ENCODE assay signal across 32 mouse cellular contexts in the genomic region with DNA sequence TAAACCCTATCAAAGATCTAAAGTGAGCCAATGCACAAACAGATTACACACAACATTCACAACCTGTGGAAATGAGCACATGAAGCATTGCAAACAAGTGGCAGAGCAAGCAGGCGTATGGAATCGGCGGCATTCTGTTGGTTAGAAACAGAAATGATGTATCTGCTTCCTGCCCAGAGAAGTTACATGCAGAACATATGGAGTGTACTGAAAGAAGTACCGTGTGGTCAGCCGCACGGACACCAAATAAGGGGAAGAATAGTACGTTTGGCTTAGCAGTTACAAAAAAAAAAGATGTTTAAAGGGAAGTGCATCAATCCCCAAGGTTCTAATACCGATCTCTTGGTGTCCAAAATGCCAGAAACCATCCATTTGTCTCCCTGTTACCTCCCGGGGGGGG. TPM values are rescaled to one million over a fixed set of nuclear protein-coding genes. Genes with fewer than 3 reads are reported as not detected.
DNase-seq lines count a peak whose midpoint lies in the region; ATAC-seq and TF ChIP-seq lines count a peak whose summit lies in the region.
"Had no signal": no experiment of that assay in that cellular context is flagged by ENCODE, and none has a peak within 500 bp of the region (broad histone marks: within the 10 kb centered on the region; RNA-seq: fewer than 3 reads in every experiment).

No protein-coding gene starts in this region.

- no peak overlapping the region for H3K9ac ChIP-seq in heart, embryonic 16.5 days (ENCODE audit: low read length)
- H3K9ac ChIP-seq: embryonic facial prominence, embryonic 12.5 days; hindbrain, embryonic 15.5 days; limb, embryonic 15.5 days; lung, embryonic 14.5 days; midbrain, embryonic 15.5 days had no signal

- no peak overlapping the region for H3K4me2 ChIP-seq in heart, embryonic 16.5 days (ENCODE audit: low read depth, low read length)
- H3K4me2 ChIP-seq: embryonic facial prominence, embryonic 12.5 days; hindbrain, embryonic 15.5 days; limb, embryonic 15.5 days; lung, embryonic 14.5 days; midbrain, embryonic 15.5 days had no signal

- ATAC-seq in heart, embryonic 16.5 days (replicated peaks; ENCODE audit: extremely low read depth, insufficient read depth, low FRiP score), result no peak
- ATAC-seq in neutrophil, adult 5-6 weeks (ENCODE audit: extremely low read depth, insufficient number of reproducible peaks, low FRiP score, poor library complexity, severe bottlenecking), result peak; percentile 44; the same call in 1 of the 2 replicates
- ATAC-seq: CD4-positive, CD25-positive, alpha-beta regulatory T cell, adult 4 months; forebrain, embryonic 14.5 days; inflammation-experienced regulatory T-cells, adult 6 months; midbrain, embryonic 15.5 days had no signal

- WGBS in heart, embryonic 16.5 days, result 83% methylated on average over 9 of the region's 9 CpGs
- WGBS in thymus, adult 2 months, result 21% methylated on average over 9 of the region's 9 CpGs
- 2% methylated on average over 9 of the region's 9 CpGs for WGBS in macrophage (ENCODE audit: missing documents)

- DNase-seq in heart, postnatal 25 days (ENCODE audit: low spot score), result no peak
- DNase-seq in thymus, postnatal 0 days (ENCODE audit: low spot score), result peak; percentile 1
- no peak for DNase-seq in thymus, adult 2 months
- DNase-seq in spleen, postnatal 14 days (ENCODE audit: low spot score in 2 of 2), result no peak
- no peak for DNase-seq in c-Kit-positive CD71-positive TER-119-positive erythroid progenitor cells, embryonic 14.5 days (ENCODE audit: low spot score)
- DNase-seq: adrenal gland, postnatal 14 days; cerebellum, adult 8-10 months; cerebellum, postnatal 25 days; embryo, embryonic 11 days; gastrocnemius, adult 2 months; gastrocnemius, postnatal 36 days; kidney, adult 11 months; kidney, postnatal 14 days; layer of hippocampus, adult 9-11 months; lung, embryonic 14.5 days; lung, postnatal 14 days; thymus, adult 18-20 months; thymus, postnatal 4 days had no signal

- no peaks in the 10 kb centered on the region for H3K36me3 ChIP-seq in heart, embryonic 16.5 days (ENCODE audit: control insufficient read depth, insufficient read depth)
- H3K36me3 ChIP-seq in thymus, adult 2 months (ENCODE audit: control insufficient read depth, insufficient read depth, low read length), result no peaks in the 10 kb centered on the region
- H3K36me3 ChIP-seq in macrophage (ENCODE audit: inconsistent target), result peaks cover 19% of the 10 kb centered on the region; the same call in 1 of the 2 replicates
- H3K36me3 ChIP-seq: embryonic facial prominence, embryonic 12.5 days; hindbrain, embryonic 15.5 days; limb, embryonic 10.5 days; limb, embryonic 15.5 days; midbrain, embryonic 10.5 days; midbrain, embryonic 15.5 days had no signal

- intact Hi-C loops in heart, postnatal 25 days (cut with DNase I), result no loop called here

- H3K79me2 ChIP-seq in macrophage (ENCODE audit: inconsistent target), result peaks cover 65% of the 10 kb centered on the region

- TF ChIP-seq CTCF in thymus, adult 2 months (IDR thresholded peaks at IDR 0.05; ENCODE audit: borderline replicate concordance, control insufficient read depth, extremely low read depth, insufficient read depth, low read length, poor library complexity), result no peak

- no peak for TF ChIP-seq POLR2A in thymus, adult 2 months (IDR thresholded peaks at IDR 0.05; ENCODE audit: control insufficient read depth, extremely low read depth, insufficient read depth, low read length, poor library complexity)

- H3K4me3 ChIP-seq in heart, embryonic 16.5 days (ENCODE audit: low read length), result peak overlapping the region; percentile 6; the same call in 1 of the 2 replicates
- H3K4me3 ChIP-seq in thymus, adult 2 months (ENCODE audit: control insufficient read depth, insufficient read depth, low read length), result no peak overlapping the region
- H3K4me3 ChIP-seq in macrophage (ENCODE audit: inconsistent target), result peak overlapping the region; percentile 57
- H3K4me3 ChIP-seq: embryonic facial prominence, embryonic 12.5 days; gastrocnemius, adult 2 months; hindbrain, embryonic 15.5 days; limb, embryonic 10.5 days; limb, embryonic 15.5 days; midbrain, embryonic 10.5 days; midbrain, embryonic 15.5 days had no signal

- no peaks in the 10 kb centered on the region for H3K27me3 ChIP-seq in heart, embryonic 16.5 days (ENCODE audit: control insufficient read depth, insufficient read depth, low read length)
- H3K27me3 ChIP-seq in thymus, adult 2 months (ENCODE audit: control insufficient read depth, insufficient read depth, low read length), result no peaks in the 10 kb centered on the region
- H3K27me3 ChIP-seq: embryonic facial prominence, embryonic 12.5 days; hindbrain, embryonic 15.5 days; limb, embryonic 15.5 days; midbrain, embryonic 15.5 days had no signal

- H3K4me1 ChIP-seq in heart, embryonic 16.5 days (ENCODE audit: control insufficient read depth, insufficient read depth, low read length), result no peaks in the 10 kb centered on the region
- peaks cover 11% of the 10 kb centered on the region for H3K4me1 ChIP-seq in thymus, adult 2 months (replicated peaks; ENCODE audit: control insufficient read depth, insufficient read depth, low read length)
- H3K4me1 ChIP-seq: embryonic facial prominence, embryonic 12.5 days; hindbrain, embryonic 15.5 days; limb, embryonic 10.5 days; midbrain, embryonic 10.5 days; midbrain, embryonic 15.5 days had no signal

- no peaks in the 10 kb centered on the region for H3K9me3 ChIP-seq in heart, embryonic 16.5 days (replicated peaks; ENCODE audit: control insufficient read depth, low read length)
- H3K9me3 ChIP-seq: embryonic facial prominence, embryonic 12.5 days; hindbrain, embryonic 15.5 days; limb, embryonic 10.5 days; limb, embryonic 15.5 days; midbrain, embryonic 10.5 days; midbrain, embryonic 15.5 days had no signal

- no peak overlapping the region for H3K27ac ChIP-seq in heart, embryonic 16.5 days (ENCODE audit: low read length)
- H3K27ac ChIP-seq in thymus, adult 2 months (ENCODE audit: control insufficient read depth, insufficient read depth, low read length), result no peak overlapping the region
- peak overlapping the region; percentile 97 for H3K27ac ChIP-seq in macrophage
- H3K27ac ChIP-seq: embryonic facial prominence, embryonic 12.5 days; gastrocnemius, adult 2 months; hindbrain, embryonic 15.5 days; limb, embryonic 10.5 days; limb, embryonic 15.5 days; midbrain, embryonic 10.5 days; midbrain, embryonic 15.5 days; stomach, postnatal 0 days had no signal

RNA-seq across cellular contexts. Expression of gene Atp8b4, which starts 9.9 kb away (rescaled TPM):
- 1.1 and 2.0 TPM in 2 replicates for polyA plus RNA-seq in heart, embryonic 16.5 days (2015; fragmentation: Nextera tagmentation; extraction: Ambion mirVana)
- total RNA-seq in heart, postnatal 25 days (2021), result under 1 TPM; 0.25 to 0.52 TPM
- polyA plus RNA-seq in thymus, postnatal 0 days (2015; fragmentation: Nextera tagmentation; extraction: Ambion mirVana), result 8.5 and 9.0 TPM in 2 replicates
- 4.3 and 4.7 TPM in 2 replicates for polyA plus RNA-seq in thymus, adult 2 months (2012; rRNA removed)
- 100 to 1,000 TPM in 16 of 26 experiments, 10 to 100 TPM in 10; 50.5 to 292 (median 131) TPM for total RNA-seq in macrophage (2018; cell fraction: chromatin; rRNA removed)
- 10 to 100 TPM in 24 of 26 experiments, 1 to 10 TPM in 2; 9.9 to 42.6 (median 30.2) TPM for total RNA-seq in macrophage (2018; cell fraction: cytosol; rRNA removed)
- total RNA-seq in macrophage (2018; cell fraction: nucleus; rRNA removed), result 100 to 1,000 TPM in 13 of 26 experiments, 10 to 100 TPM in 13; 40.9 to 193 (median 96.7) TPM
- 21.2 to 41.0 TPM (median 29.4 TPM) in 3 replicates for polyA plus RNA-seq in macrophage (2018)
- 64.2 and 76.6 TPM in 2 replicates for total RNA-seq in neutrophil, adult 5-6 weeks (2017)
- total RNA-seq: left cerebral cortex, postnatal 10 days had no signal
